Mouse (Mus musculus) forebrain, embryonic 10.5 days (tissue): ENCODE measurements around the gene Ucp3. TPM values are rescaled to one million over a fixed set of nuclear protein-coding genes. Genes with fewer than 3 reads are reported as not detected.

Source experiments
- DNase-seq: peaks from one replicate; pipeline ENCODE4 v3.0.0-alpha.2; 2017; ENCODE audit warnings: low spot score; ENCODE audit errors: extremely low spot score
- H3K27ac ChIP-seq: fragments of 300-500 bp; sonication (generic); 2 replicates; pipeline ENCODE4 v1.5.1; 2016; ENCODE audit warnings: mild to moderate bottlenecking
- H3K27me3 ChIP-seq: fragments of 300-500 bp; sonication (generic); 2 replicates; pipeline ENCODE4 v1.6.1; 2016; ENCODE audit warnings: mild to moderate bottlenecking; ENCODE audit not compliant: poor library complexity, severe bottlenecking
- H3K36me3 ChIP-seq: fragments of 300-500 bp; sonication (generic); replicated peaks from 2 replicates; pipeline ENCODE4 v1.6.1; 2016; ENCODE audit warnings: mild to moderate bottlenecking, moderate library complexity
- H3K4me1 ChIP-seq: fragments of 300-500 bp; sonication (generic); 2 replicates; pipeline ENCODE4 v1.6.1; 2016
- H3K4me3 ChIP-seq: fragments of 300-500 bp; sonication (generic); 2 replicates; pipeline ENCODE4 v1.5.1; 2016; ENCODE audit warnings: mild to moderate bottlenecking, moderate library complexity
- H3K9me3 ChIP-seq: fragments of 300-500 bp; sonication (generic); 2 replicates; pipeline ENCODE4 v1.6.1; 2016; ENCODE audit warnings: mild to moderate bottlenecking, moderate library complexity
- WGBS: fragments of 180-500 bp; shearing (Covaris S2); methylation state at CpG from one replicate; pipeline ENCODE4 v1.1.7; 2016; 5-methylcytosine and 5-hydroxymethylcytosine counted together
- polyA plus RNA-seq: library from polyadenylated mRNA; unstranded; fragments of >200 nt; fragmentation: Nextera tagmentation; extraction: Ambion mirVana; gene quantifications from 2 replicates; pipeline ENCODE4 v1.2.1, GENCODE M21; 2016

Gene Ucp3
- polyA plus RNA-seq, 1 experiment from 2014 or later: not detected

- Histone ChIP-seq H3K27me3 (no peaks in the 10 kb centered on the region), H3K4me1 (no peaks in the 10 kb centered on the region), H3K36me3 (peaks cover 98% of the 10 kb centered on the region), H3K4me3 (no peak overlapping the region), H3K9me3 (no peaks in the 10 kb centered on the region), H3K27ac (peak overlapping the region; percentile 60; the same call in 1 of the 2 replicates)
- 93% methylated on average over 10 of the region's 10 CpGs for WGBS
- DNase-seq: no peak
These were observed 9.0 kb upstream of the Ucp3 start for GRCm38 (mm10) chr7:100463757-100464156.

GRCm38 (mm10) chr7:100464248-100464647 lies 8.5 kb upstream of the Ucp3 start:
- WGBS: 93% methylated on average over 7 of the region's 7 CpGs
- Histone ChIP-seq H3K4me3 (no peak overlapping the region), H3K27me3 (no peaks in the 10 kb centered on the region), H3K36me3 (peaks cover 98% of the 10 kb centered on the region), H3K9me3 (no peaks in the 10 kb centered on the region), H3K27ac (no peak overlapping the region), H3K4me1 (no peaks in the 10 kb centered on the region)
- no peak for DNase-seq

- no peak for DNase-seq
- 90% methylated on average over 4 of the region's 4 CpGs for WGBS
- Histone ChIP-seq H3K36me3 (peaks cover 98% of the 10 kb centered on the region), H3K27ac (peak overlapping the region; percentile 65), H3K4me3 (no peak overlapping the region; the same call in 1 of the 2 replicates), H3K27me3 (no peaks in the 10 kb centered on the region), H3K4me1 (no peaks in the 10 kb centered on the region), H3K9me3 (no peaks in the 10 kb centered on the region)
These were observed 7.5 kb upstream of the Ucp3 start for GRCm38 (mm10) chr7:100465248-100465647.

GRCm38 (mm10) chr7:100465656-100466309 lies 7.0 kb upstream of the Ucp3 start:
- H3K4me1 ChIP-seq: no peaks in the 10 kb centered on the region
- no peak overlapping the region for H3K4me3 ChIP-seq
- DNase-seq: no peak
- 83% methylated on average over 5 of the region's 5 CpGs for WGBS
- H3K9me3 ChIP-seq: no peaks in the 10 kb centered on the region
- peak overlapping the region; percentile 65 for H3K27ac ChIP-seq
- H3K27me3 ChIP-seq: no peaks in the 10 kb centered on the region
- peaks cover 98% of the 10 kb centered on the region for H3K36me3 ChIP-seq

GRCm38 (mm10) chr7:100466781-100467510 lies 5.8 kb upstream of the Ucp3 start:
- peaks cover 91% of the 10 kb centered on the region for H3K36me3 ChIP-seq
- no peak overlapping the region for H3K4me3 ChIP-seq
- no peaks in the 10 kb centered on the region for H3K27me3 ChIP-seq
- no peak for DNase-seq
- H3K4me1 ChIP-seq: no peaks in the 10 kb centered on the region
- WGBS: 88% methylated on average over 11 of the region's 11 CpGs
- H3K27ac ChIP-seq: 0 out of 2 replicates have a peak overlapping the region, but pooled peaks have one; percentile 35
- no peaks in the 10 kb centered on the region for H3K9me3 ChIP-seq

- no peaks in the 10 kb centered on the region for H3K4me1 ChIP-seq
- no peak overlapping the region for H3K27ac ChIP-seq
- H3K9me3 ChIP-seq: no peaks in the 10 kb centered on the region
- H3K27me3 ChIP-seq: no peaks in the 10 kb centered on the region
- no peak for DNase-seq
- peaks cover 74% of the 10 kb centered on the region for H3K36me3 ChIP-seq
- WGBS: 95% methylated on average over 6 of the region's 6 CpGs
- no peak overlapping the region for H3K4me3 ChIP-seq
These were observed 4.0 kb upstream of the Ucp3 start for GRCm38 (mm10) chr7:100468761-100469160.

- WGBS: 97% methylated on average over 1 of the region's 1 CpGs
These were observed 3.3 kb upstream of the Ucp3 start for GRCm38 (mm10) chr7:100469502-100469901.

GRCm38 (mm10) chr7:100470796-100471406 lies 1.9 kb upstream of the Ucp3 start:
- H3K27ac ChIP-seq: no peak overlapping the region
- H3K27me3 ChIP-seq: no peaks in the 10 kb centered on the region
- no peaks in the 10 kb centered on the region for H3K4me1 ChIP-seq
- H3K9me3 ChIP-seq: no peaks in the 10 kb centered on the region
- peaks cover 52% of the 10 kb centered on the region for H3K36me3 ChIP-seq
- no peak for DNase-seq
- H3K4me3 ChIP-seq: no peak overlapping the region
- 93% methylated on average over 11 of the region's 11 CpGs for WGBS

More at GRCm38 (mm10) chr7:100469502-100469901, 3.3 kb upstream of the Ucp3 start:
- no peaks in the 10 kb centered on the region for H3K9me3 ChIP-seq
- no peaks in the 10 kb centered on the region for H3K27me3 ChIP-seq
- DNase-seq: no peak
- no peaks in the 10 kb centered on the region for H3K4me1 ChIP-seq
- H3K27ac ChIP-seq: no peak overlapping the region
- peaks cover 66% of the 10 kb centered on the region for H3K36me3 ChIP-seq
- no peak overlapping the region for H3K4me3 ChIP-seq

GRCm38 (mm10) chr7:100471407-100471797 lies 1.4 kb upstream of the Ucp3 start:
- Histone ChIP-seq H3K36me3 (peaks cover 48% of the 10 kb centered on the region), H3K27ac (no peak overlapping the region), H3K27me3 (no peaks in the 10 kb centered on the region), H3K4me3 (no peak overlapping the region), H3K9me3 (no peaks in the 10 kb centered on the region), H3K4me1 (no peaks in the 10 kb centered on the region)
- DNase-seq: no peak
- 91% methylated on average over 1 of the region's 1 CpGs for WGBS

GRCm38 (mm10) chr7:100473846-100474454 lies 1.2 kb downstream of the Ucp3 start:
- Histone ChIP-seq H3K36me3 (peaks cover 23% of the 10 kb centered on the region), H3K4me1 (no peaks in the 10 kb centered on the region), H3K4me3 (no peak overlapping the region), H3K27me3 (no peaks in the 10 kb centered on the region), H3K27ac (no peak overlapping the region), H3K9me3 (no peaks in the 10 kb centered on the region)
- WGBS: 91% methylated on average over 9 of the region's 9 CpGs
- DNase-seq: no peak

- peaks cover 15% of the 10 kb centered on the region for H3K36me3 ChIP-seq
- H3K4me3 ChIP-seq: no peak overlapping the region
- H3K27ac ChIP-seq: no peak overlapping the region
- H3K27me3 ChIP-seq: 0 out of 2 replicates have a peak, but pooled peaks cover 3% of the 10 kb centered on the region
- no peaks in the 10 kb centered on the region for H3K9me3 ChIP-seq
- WGBS: 74% methylated on average over 1 of the region's 1 CpGs
- H3K4me1 ChIP-seq: no peaks in the 10 kb centered on the region
- no peak for DNase-seq
These were observed 1.9 kb downstream of the Ucp3 start for GRCm38 (mm10) chr7:100474680-100475079.

GRCm38 (mm10) chr7:100479100-100479822 lies 6.5 kb downstream of the Ucp3 start:
- H3K27ac ChIP-seq: 0 out of 2 replicates have a peak overlapping the region, but pooled peaks have one; percentile 25
- H3K36me3 ChIP-seq: no peaks in the 10 kb centered on the region
- 0 out of 2 replicates have a peak, but pooled peaks cover 3% of the 10 kb centered on the region for H3K27me3 ChIP-seq
- H3K4me3 ChIP-seq: no peak overlapping the region
- H3K4me1 ChIP-seq: peaks cover 5% of the 10 kb centered on the region; the same call in 1 of the 2 replicates
- WGBS: 83% methylated on average over 20 of the region's 20 CpGs
- DNase-seq: no peak
- no peaks in the 10 kb centered on the region for H3K9me3 ChIP-seq
